Mouse (Mus musculus): ENCODE measurements around the gene Mdm2. TPM values are rescaled to one million over a fixed set of nuclear protein-coding genes. Genes with fewer than 3 reads are reported as not detected.

Mdm2 gene
- total and polyA plus RNA-seq, 3 experiments = 79.8 to 136 (median 112) TPM

GRCm38 (mm10) chr10:117663056-117663864, 47.3 kb downstream of the Mdm2 start:
- dilution Hi-C loops (cut with MboI; ENCODE audit: extremely low pct_ligation_motif_present, extremely low pct_unique_long_range_greater_than_20kb, low sequenced_read_pairs) = no loop called here
- Histone ChIP-seq H3K27me3 (replicated peaks) (no peaks in the 10 kb centered on the region), H3K4me3 (replicated peaks in 1 of 3; ENCODE audit: low read depth in 2 of 3, low read length in 2 of 3, poor library complexity in 1 of 3) (no peak overlapping the region), H3K27ac (ENCODE audit: insufficient read depth, low read depth) (no peak overlapping the region), H3K4me2 (ENCODE audit: insufficient read depth, low read depth, poor library complexity, severe bottlenecking) (no peak overlapping the region), H3K4me1 (ENCODE audit: control insufficient read depth in 1 of 2, insufficient read depth in 2 of 2) (peaks cover 4 to 5% of the 10 kb centered on the region in 2 experiments; a peak in 2 of 4 replicates), H3K9ac (ENCODE audit: insufficient read depth, low read depth) (no peak overlapping the region), H3K36me3 (replicated peaks in 1 of 2; ENCODE audit: control insufficient read depth in 1 of 2, insufficient read depth in 1 of 2, low read length in 1 of 2) (no peaks in the 10 kb centered on the region), H3K9me3 (replicated peaks; ENCODE audit: low read length) (no peaks in the 10 kb centered on the region), H3K79me2 (replicated peaks; ENCODE audit: control insufficient read depth, extremely low read depth, insufficient read depth, poor library complexity, severe bottlenecking) (no peaks in the 10 kb centered on the region)
- in situ Hi-C loops (cut with MboI; ENCODE audit: low pct_ligation_motif_present, low pct_unique_long_range_greater_than_20kb, low sequenced_read_pairs) = no loop called here
- TF ChIP-seq KAT2A (IDR thresholded peaks at IDR 0.05; ENCODE audit: insufficient replicate concordance, low read length) = no peak
- no peak for TF ChIP-seq CHD1 (IDR thresholded peaks at IDR 0.05; ENCODE audit: low read depth, low read length)
- TF ChIP-seq USF1 (IDR thresholded peaks at IDR 0.05; ENCODE audit: low read depth, low read length) = no peak
- TF ChIP-seq E2F4 (IDR thresholded peaks at IDR 0.05; ENCODE audit: insufficient replicate concordance, low read depth, low read length) = no peak
- TF ChIP-seq EP300 (IDR thresholded peaks at IDR 0.05; ENCODE audit: low read length) = no peak
- no peak for TF ChIP-seq ZC3H11A (IDR thresholded peaks at IDR 0.05; ENCODE audit: low read depth, low read length)
- no peak for TF ChIP-seq POLR2AphosphoS2 (IDR thresholded peaks at IDR 0.05; ENCODE audit: low read depth, low read length)
- TF ChIP-seq MAZ (IDR thresholded peaks at IDR 0.05; ENCODE audit: low read depth, low read length) = no peak
- no peak for DNase-seq (ENCODE audit: extremely low read depth)

- Histone ChIP-seq H3K4me1 (ENCODE audit: control insufficient read depth in 1 of 2, insufficient read depth in 2 of 2) (peaks cover 4 to 5% of the 10 kb centered on the region in 2 experiments; a peak in 2 of 4 replicates), H3K36me3 (replicated peaks in 1 of 2; ENCODE audit: control insufficient read depth in 1 of 2, insufficient read depth in 1 of 2, low read length in 1 of 2) (no peaks in the 10 kb centered on the region), H3K9ac (ENCODE audit: insufficient read depth, low read depth) (no peak overlapping the region), H3K79me2 (replicated peaks; ENCODE audit: control insufficient read depth, extremely low read depth, insufficient read depth, poor library complexity, severe bottlenecking) (no peaks in the 10 kb centered on the region), H3K27ac (ENCODE audit: insufficient read depth, low read depth) (no peak overlapping the region), H3K9me3 (replicated peaks; ENCODE audit: low read length) (no peaks in the 10 kb centered on the region), H3K27me3 (replicated peaks) (no peaks in the 10 kb centered on the region), H3K4me3 (replicated peaks in 1 of 3; ENCODE audit: low read depth in 2 of 3, low read length in 2 of 3, poor library complexity in 1 of 3) (no peak overlapping the region), H3K4me2 (ENCODE audit: insufficient read depth, low read depth, poor library complexity, severe bottlenecking) (no peak overlapping the region)
- no peak for DNase-seq (ENCODE audit: extremely low read depth)
- in situ Hi-C loops (cut with MboI; ENCODE audit: low pct_ligation_motif_present, low pct_unique_long_range_greater_than_20kb, low sequenced_read_pairs) (no loop called here), dilution Hi-C loops (cut with MboI; ENCODE audit: extremely low pct_ligation_motif_present, extremely low pct_unique_long_range_greater_than_20kb, low sequenced_read_pairs) (no loop called here)
- TF ChIP-seq USF2 (conservative IDR thresholded peaks at IDR 0.05; ENCODE audit: low read depth, low read length) = no peak
Measured at GRCm38 (mm10) chr10:117662316-117663055, 48.1 kb downstream of the Mdm2 start.

- no peak overlapping the region for H3K4me3 ChIP-seq (replicated peaks in 1 of 3; ENCODE audit: low read depth in 2 of 3, low read length in 2 of 3, poor library complexity in 1 of 3)
- no peak overlapping the region for H3K4me2 ChIP-seq (ENCODE audit: insufficient read depth, low read depth, poor library complexity, severe bottlenecking)
- TF ChIP-seq USF1 (IDR thresholded peaks at IDR 0.05; ENCODE audit: low read depth, low read length) = peak; percentile 44
- no peak for TF ChIP-seq ZMIZ1 (IDR thresholded peaks at IDR 0.05; ENCODE audit: low read depth, low read length)
- TF ChIP-seq ZC3H11A (IDR thresholded peaks at IDR 0.05; ENCODE audit: low read depth, low read length) = no peak
- no peak for TF ChIP-seq MEF2A (IDR thresholded peaks at IDR 0.05; ENCODE audit: borderline replicate concordance, low read depth, low read length)
- no peak for TF ChIP-seq SIN3A (IDR thresholded peaks at IDR 0.05; ENCODE audit: low read length)
- TF ChIP-seq JUN (IDR thresholded peaks at IDR 0.05; ENCODE audit: insufficient read depth, low read depth, low read length) = no peak
- no peak for TF ChIP-seq ELF1 (IDR thresholded peaks at IDR 0.05; ENCODE audit: low read depth, low read length)
- TF ChIP-seq KAT2A (IDR thresholded peaks at IDR 0.05; ENCODE audit: insufficient replicate concordance, low read length) = no peak
- TF ChIP-seq USF2 (conservative IDR thresholded peaks at IDR 0.05; ENCODE audit: low read depth, low read length) = peak; percentile 43
- in situ Hi-C loops (cut with MboI; ENCODE audit: low pct_ligation_motif_present, low pct_unique_long_range_greater_than_20kb, low sequenced_read_pairs) = no loop called here
- peaks cover 4 to 5% of the 10 kb centered on the region in 2 experiments; a peak in 2 of 4 replicates for H3K4me1 ChIP-seq (ENCODE audit: control insufficient read depth in 1 of 2, insufficient read depth in 2 of 2)
- H3K27ac ChIP-seq (ENCODE audit: insufficient read depth, low read depth) = no peak overlapping the region
- DNase-seq (ENCODE audit: extremely low read depth) = no peak
- H3K9ac ChIP-seq (ENCODE audit: insufficient read depth, low read depth) = no peak overlapping the region
- no peaks in the 10 kb centered on the region for H3K27me3 ChIP-seq (replicated peaks)
- H3K9me3 ChIP-seq (replicated peaks; ENCODE audit: low read length) = no peaks in the 10 kb centered on the region
- H3K79me2 ChIP-seq (replicated peaks; ENCODE audit: control insufficient read depth, extremely low read depth, insufficient read depth, poor library complexity, severe bottlenecking) = no peaks in the 10 kb centered on the region
- no peaks in the 10 kb centered on the region for H3K36me3 ChIP-seq (replicated peaks in 1 of 2; ENCODE audit: control insufficient read depth in 1 of 2, insufficient read depth in 1 of 2, low read length in 1 of 2)
- dilution Hi-C loops (cut with MboI; ENCODE audit: extremely low pct_ligation_motif_present, extremely low pct_unique_long_range_greater_than_20kb, low sequenced_read_pairs) = no loop called here
Measured at GRCm38 (mm10) chr10:117659819-117660218, 50.7 kb downstream of the Mdm2 start.
